Comparison of ENCODE assay signal across 8 mouse cellular contexts in the genomic region with DNA sequence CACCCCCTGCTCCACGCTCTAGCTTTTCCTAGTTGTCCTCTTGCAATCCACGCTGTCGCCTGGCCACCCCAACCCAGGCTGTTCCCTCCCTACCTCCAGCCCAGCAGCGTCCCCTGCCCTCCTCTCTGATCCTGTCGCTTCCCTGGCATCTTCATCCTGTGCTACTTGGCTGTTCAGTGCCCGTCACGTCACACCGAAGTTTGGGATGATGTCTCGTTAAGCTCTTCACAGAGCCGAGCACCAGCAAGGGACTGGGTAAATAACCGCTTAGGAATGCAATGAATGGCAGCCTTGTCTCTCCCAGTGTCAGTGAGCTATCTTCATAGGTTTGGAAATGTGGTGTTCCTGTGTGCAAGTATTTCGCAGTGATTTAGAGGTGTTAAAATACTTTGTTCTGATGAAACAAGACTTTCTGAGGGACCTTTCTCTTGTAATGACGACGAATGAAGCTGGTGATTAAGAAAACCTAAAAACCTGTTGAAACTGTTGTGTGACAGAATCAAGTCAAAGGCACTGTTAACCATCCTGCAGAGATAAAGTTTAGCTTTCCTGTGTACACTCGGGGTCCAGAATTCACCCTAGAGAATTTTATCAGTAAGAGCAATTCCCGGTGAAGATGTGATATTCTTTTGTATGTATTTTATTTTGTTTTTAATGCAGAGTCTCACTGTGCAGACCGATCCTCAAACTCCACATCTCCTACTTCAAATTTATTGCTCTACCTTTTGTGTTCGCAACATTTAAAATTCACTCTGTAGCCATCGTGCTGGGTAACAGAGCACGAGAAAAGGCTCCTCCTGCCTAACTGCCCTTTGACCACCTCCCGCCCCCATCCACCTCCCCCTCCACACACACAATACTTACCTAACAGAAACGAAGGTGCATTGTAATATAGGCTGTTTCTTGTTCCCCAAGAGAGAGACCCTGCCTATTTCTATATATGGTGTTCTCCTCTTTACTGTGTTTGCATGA. TPM values are rescaled to one million over a fixed set of nuclear protein-coding genes. Genes with fewer than 3 reads are reported as not detected.
DNase-seq lines count a peak whose midpoint lies in the region; ATAC-seq and TF ChIP-seq lines count a peak whose summit lies in the region.

No protein-coding gene starts in this region.

- H3K9me3 ChIP-seq in hindbrain, embryonic 15.5 days, result no peaks in the 10 kb centered on the region
- H3K9me3 ChIP-seq in midbrain, embryonic 10.5 days (replicated peaks), result no peaks in the 10 kb centered on the region

- no peaks in the 10 kb centered on the region for H3K36me3 ChIP-seq in hindbrain, embryonic 15.5 days
- H3K36me3 ChIP-seq in midbrain, embryonic 10.5 days, result peaks cover 10% of the 10 kb centered on the region; the same call in 1 of the 2 replicates

- no peaks in the 10 kb centered on the region for H3K27me3 ChIP-seq in hindbrain, embryonic 15.5 days
- no peaks in the 10 kb centered on the region for H3K27me3 ChIP-seq in midbrain, embryonic 10.5 days (ENCODE audit: low read depth, poor library complexity, severe bottlenecking)

- WGBS in hindbrain, embryonic 15.5 days, result 12% methylated on average over 22 of the region's 22 CpGs
- 18% methylated on average over 22 of the region's 22 CpGs for WGBS in midbrain, embryonic 10.5 days

- TF ChIP-seq POLR2A in cortical plate, adult 2 months (IDR thresholded peaks at IDR 0.05; ENCODE audit: extremely low read depth, insufficient read depth, low read length), result no peak

- H3K4me2 ChIP-seq in hindbrain, embryonic 15.5 days, result peak overlapping the region; percentile 75

- H3K4me3 ChIP-seq in gastrocnemius, adult 2 months, result peak overlapping the region; percentile 95
- peak overlapping the region; percentile 87 for H3K4me3 ChIP-seq in cortical plate, adult 2 months (ENCODE audit: insufficient read depth, low read length)
- H3K4me3 ChIP-seq in hindbrain, embryonic 15.5 days, result peak overlapping the region; percentile 94
- peak overlapping the region; percentile 69 for H3K4me3 ChIP-seq in midbrain, embryonic 10.5 days

- no peak for DNase-seq in gastrocnemius, adult 2 months
- DNase-seq in gastrocnemius, postnatal 10 days, result no peak
- DNase-seq in A20 (ENCODE audit: low read depth, low spot score), result peak; percentile 80
- peak; percentile 66 for DNase-seq in midbrain, embryonic 10.5 days (ENCODE audit: low spot score)
- no peak for DNase-seq in ovary, postnatal 36 days (ENCODE audit: low spot score)
- DNase-seq in spleen, adult 12 weeks (ENCODE audit: low spot score), result no peak

- peak overlapping the region; percentile 50 for H3K9ac ChIP-seq in hindbrain, embryonic 15.5 days

- intact Hi-C loops in gastrocnemius, adult 2 months (cut with DNase I), result loop anchor here (2.0 kb wide), 1 partner anchor 175 kb away; a partner anchor contains a TSS

- TF ChIP-seq CTCF in gastrocnemius, adult 2 months (IDR thresholded peaks at IDR 0.05), result no peak
- TF ChIP-seq CTCF in cortical plate, adult 2 months (IDR thresholded peaks at IDR 0.05; ENCODE audit: extremely low read depth, insufficient read depth, low read length), result no peak

- H3K27ac ChIP-seq in gastrocnemius, adult 2 months, result peak overlapping the region; percentile 98
- H3K27ac ChIP-seq in cortical plate, adult 2 months (ENCODE audit: insufficient read depth, low read length), result peak overlapping the region; percentile 95
- H3K27ac ChIP-seq in hindbrain, embryonic 15.5 days (replicated peaks), result peak overlapping the region; percentile 97
- H3K27ac ChIP-seq in midbrain, embryonic 10.5 days (replicated peaks), result peak overlapping the region; percentile 99

- peak; percentile 40 for ATAC-seq in hindbrain, embryonic 15.5 days (ENCODE audit: low FRiP score, low read depth)

- H3K4me1 ChIP-seq in cortical plate, adult 2 months (ENCODE audit: control insufficient read depth, insufficient read depth, low read length), result peaks cover 3% of the 10 kb centered on the region; the same call in 1 of the 2 replicates
- peaks cover 28% of the 10 kb centered on the region for H3K4me1 ChIP-seq in hindbrain, embryonic 15.5 days (replicated peaks)
- peaks cover 34% of the 10 kb centered on the region for H3K4me1 ChIP-seq in midbrain, embryonic 10.5 days

RNA-seq across cellular contexts. Expression of a gene that starts 1.2 kb away (rescaled TPM):
- 10 to 100 TPM; 41.3 to 43.3 TPM for total RNA-seq in gastrocnemius, adult 2 months (2021)
- total RNA-seq in gastrocnemius, postnatal 10 days (2021), result 10 to 100 TPM; 38.2 to 47.5 TPM
- 26.9 and 28.2 TPM in 2 replicates for polyA plus RNA-seq in cortical plate, adult 2 months (2012; rRNA removed)
- 42.3 and 45.3 TPM in 2 replicates for polyA plus RNA-seq in hindbrain, embryonic 15.5 days (2015; fragmentation: Nextera tagmentation; extraction: Ambion mirVana)
- polyA plus RNA-seq in midbrain, embryonic 10.5 days (2016; fragmentation: Nextera tagmentation; extraction: Ambion mirVana), result 88.9 and 102 TPM in 2 replicates

Comparison
In these comparisons a context has a peak if more than half of its experiments do, and no peak if none do; other contexts are left out.
1. DNase-seq: peak in A20 (single experiment) and midbrain, embryonic 10.5 days (single experiment); none in gastrocnemius, adult 2 months (single experiment), gastrocnemius, postnatal 10 days (single experiment), ovary, postnatal 36 days (single experiment) and spleen, adult 12 weeks (single experiment).
2. Peak in every context shown above with its lines, with median percentiles within 50 percentile points of each other: H3K27ac ChIP-seq and H3K4me3 ChIP-seq.